Mouse (Mus musculus) intestine, embryonic 16.5 days (tissue): ENCODE data around the gene Ldb2. TPM values are rescaled to one million over a fixed set of nuclear protein-coding genes. Genes with fewer than 3 reads are reported as not detected.
A peak's percentile ranks its signal among the peaks of the same experiment; 100 is the strongest.

Source experiments
- ATAC-seq: fragments of 200-750 bp; cut with Nextera tagmentation; 2 replicates; pipeline ENCODE4 v1.8.0; 2017; ENCODE audit warnings: moderate TSS enrichment, moderate library complexity
- H3K27ac ChIP-seq: fragments of 300-500 bp; sonication (generic); 2 replicates; pipeline ENCODE4 v1.5.1; 2014; ENCODE audit warnings: mild to moderate bottlenecking, low read length
- H3K27me3 ChIP-seq: fragments of 300-500 bp; sonication (generic); replicated peaks from 2 replicates; pipeline ENCODE4 v1.6.1; 2014; ENCODE audit warnings: low read length, control low read depth, mixed read lengths; ENCODE audit not compliant: control insufficient read depth, insufficient read depth
- H3K36me3 ChIP-seq: fragments of 300-500 bp; sonication (generic); 2 replicates; pipeline ENCODE4 v1.6.1; 2014; ENCODE audit warnings: low read length, control low read depth; ENCODE audit not compliant: control insufficient read depth, insufficient read depth
- H3K4me1 ChIP-seq: fragments of 300-500 bp; sonication (generic); 2 replicates; pipeline ENCODE4 v1.6.1; 2014; ENCODE audit warnings: low read length, control low read depth, mixed read lengths; ENCODE audit not compliant: control insufficient read depth, insufficient read depth
- H3K4me2 ChIP-seq: fragments of 300-500 bp; sonication (generic); 2 replicates; pipeline ENCODE4 v1.6.1; 2014; ENCODE audit warnings: low read depth, low read length, control low read depth
- H3K4me3 ChIP-seq: fragments of 300-500 bp; sonication (generic); 2 replicates; pipeline ENCODE4 v1.5.1; 2014; ENCODE audit warnings: mild to moderate bottlenecking, low read length
- H3K9ac ChIP-seq: fragments of 300-500 bp; sonication (generic); 2 replicates; pipeline ENCODE4 v1.6.1; 2014; ENCODE audit warnings: low read depth, low read length
- H3K9me3 ChIP-seq: fragments of 300-500 bp; sonication (generic); 2 replicates; pipeline ENCODE4 v1.6.1; 2016; ENCODE audit warnings: low read length, control low read depth; ENCODE audit not compliant: control insufficient read depth
- WGBS: fragments of 180-500 bp; shearing (Covaris S2); extraction: QIAGEN DNeasy Blood & Tissue Kit; methylation state at CpG from one replicate; pipeline ENCODE4 v1.1.7; 2014; 5-methylcytosine and 5-hydroxymethylcytosine counted together
- polyA plus RNA-seq: library from polyadenylated mRNA; unstranded; fragments of >200 nt; fragmentation: Nextera tagmentation; extraction: Ambion mirVana; gene quantifications from 2 replicates; pipeline ENCODE4 v1.2.1, GENCODE M21; 2015

The Ldb2 gene
- polyA plus RNA-seq, 1 experiment from 2014 or later = 35.9 TPM

GRCm38 (mm10) chr5:44670336-44670735 is 129.1 kb downstream of the Ldb2 start:
- H3K4me2 ChIP-seq = no peak overlapping the region
- H3K27me3 ChIP-seq = no peaks in the 10 kb centered on the region
- H3K4me1 ChIP-seq = peaks cover 2% of the 10 kb centered on the region
- peak; percentile 80 for ATAC-seq
- no peaks in the 10 kb centered on the region for H3K36me3 ChIP-seq
- H3K9me3 ChIP-seq = no peaks in the 10 kb centered on the region
- 35% methylated on average over 2 of the region's 2 CpGs for WGBS
- peak overlapping the region; percentile 64 for H3K27ac ChIP-seq
- no peak overlapping the region for H3K4me3 ChIP-seq
- H3K9ac ChIP-seq = no peak overlapping the region

GRCm38 (mm10) chr5:44667907-44668306 is 131.6 kb downstream of the Ldb2 start:
- Histone ChIP-seq H3K27me3 (no peaks in the 10 kb centered on the region), H3K9ac (no peak overlapping the region), H3K4me1 (peaks cover 2% of the 10 kb centered on the region; the same call in 1 of the 2 replicates), H3K4me3 (no peak overlapping the region), H3K4me2 (no peak overlapping the region), H3K27ac (no peak overlapping the region), H3K9me3 (no peaks in the 10 kb centered on the region), H3K36me3 (no peaks in the 10 kb centered on the region)
- ATAC-seq = no peak
- 71% methylated on average over 3 of the region's 3 CpGs for WGBS

- no peak for ATAC-seq
- H3K4me2 ChIP-seq = no peak overlapping the region
- no peak overlapping the region for H3K27ac ChIP-seq
- no peaks in the 10 kb centered on the region for H3K27me3 ChIP-seq
- H3K4me3 ChIP-seq = no peak overlapping the region
- no peaks in the 10 kb centered on the region for H3K36me3 ChIP-seq
- 86% methylated on average over 10 of the region's 10 CpGs for WGBS
- H3K9ac ChIP-seq = no peak overlapping the region
- no peaks in the 10 kb centered on the region for H3K9me3 ChIP-seq
- peaks cover 2% of the 10 kb centered on the region; the same call in 1 of the 2 replicates for H3K4me1 ChIP-seq
These were observed 132.1 kb downstream of the Ldb2 start for GRCm38 (mm10) chr5:44667383-44667782.

GRCm38 (mm10) chr5:44659651-44660050 is 139.8 kb downstream of the Ldb2 start:
- Histone ChIP-seq H3K36me3 (no peaks in the 10 kb centered on the region), H3K27ac (no peak overlapping the region), H3K4me1 (no peaks in the 10 kb centered on the region), H3K4me2 (no peak overlapping the region), H3K4me3 (no peak overlapping the region), H3K27me3 (no peaks in the 10 kb centered on the region), H3K9me3 (no peaks in the 10 kb centered on the region), H3K9ac (no peak overlapping the region)
- no peak for ATAC-seq
- WGBS = 79% methylated on average over 11 of the region's 11 CpGs

- H3K9me3 ChIP-seq = no peaks in the 10 kb centered on the region
- H3K4me2 ChIP-seq = no peak overlapping the region
- no peak overlapping the region for H3K27ac ChIP-seq
- H3K4me3 ChIP-seq = no peak overlapping the region
- H3K9ac ChIP-seq = no peak overlapping the region
- peaks cover 4% of the 10 kb centered on the region; the same call in 1 of the 2 replicates for H3K4me1 ChIP-seq
- H3K36me3 ChIP-seq = no peaks in the 10 kb centered on the region
- ATAC-seq = no peak
- H3K27me3 ChIP-seq = no peaks in the 10 kb centered on the region
- 95% methylated on average over 1 of the region's 1 CpGs for WGBS
These were observed 142.8 kb downstream of the Ldb2 start for GRCm38 (mm10) chr5:44656707-44657106.

- peaks cover 4% of the 10 kb centered on the region; the same call in 1 of the 2 replicates for H3K4me1 ChIP-seq
- H3K9me3 ChIP-seq = no peaks in the 10 kb centered on the region
- 34% methylated on average over 9 of the region's 9 CpGs for WGBS
- H3K4me3 ChIP-seq = no peak overlapping the region
- ATAC-seq = no peak
- 0 out of 2 replicates have a peak overlapping the region, but pooled peaks have one; percentile 33 for H3K27ac ChIP-seq
- H3K27me3 ChIP-seq = no peaks in the 10 kb centered on the region
- no peaks in the 10 kb centered on the region for H3K36me3 ChIP-seq
- H3K4me2 ChIP-seq = no peak overlapping the region
- H3K9ac ChIP-seq = no peak overlapping the region
These were observed 145.1 kb downstream of the Ldb2 start for GRCm38 (mm10) chr5:44654403-44654802.

GRCm38 (mm10) chr5:44646842-44647190 is 152.7 kb downstream of the Ldb2 start:
- Histone ChIP-seq H3K9me3 (no peaks in the 10 kb centered on the region), H3K36me3 (no peaks in the 10 kb centered on the region), H3K4me3 (no peak overlapping the region), H3K4me1 (peaks cover 13% of the 10 kb centered on the region), H3K27ac (no peak overlapping the region), H3K4me2 (no peak overlapping the region), H3K27me3 (no peaks in the 10 kb centered on the region), H3K9ac (no peak overlapping the region)
- ATAC-seq = 0 out of 2 replicates have a peak, but pooled peaks have one; percentile 48
- WGBS = 37% methylated on average over 2 of the region's 2 CpGs

- Histone ChIP-seq H3K4me2 (no peak overlapping the region), H3K4me1 (peaks cover 13% of the 10 kb centered on the region), H3K36me3 (no peaks in the 10 kb centered on the region), H3K27me3 (no peaks in the 10 kb centered on the region), H3K9me3 (no peaks in the 10 kb centered on the region), H3K4me3 (no peak overlapping the region), H3K27ac (no peak overlapping the region), H3K9ac (no peak overlapping the region)
- peak; percentile 75 for ATAC-seq
- WGBS = 51% methylated on average over 4 of the region's 4 CpGs
These were observed 153.3 kb downstream of the Ldb2 start for GRCm38 (mm10) chr5:44645952-44646841.

GRCm38 (mm10) chr5:44643079-44643478 is 156.4 kb downstream of the Ldb2 start:
- Histone ChIP-seq H3K4me3 (no peak overlapping the region), H3K36me3 (no peaks in the 10 kb centered on the region), H3K27me3 (no peaks in the 10 kb centered on the region), H3K9ac (no peak overlapping the region), H3K4me1 (peaks cover 13% of the 10 kb centered on the region), H3K4me2 (no peak overlapping the region), H3K27ac (no peak overlapping the region), H3K9me3 (no peaks in the 10 kb centered on the region)
- ATAC-seq = no peak
- 88% methylated on average over 3 of the region's 3 CpGs for WGBS
